Mouse (Mus musculus) neural tube, embryonic 11.5 days (tissue): Measurements from ENCODE around the gene Bcl2. TPM values are rescaled to one million over a fixed set of nuclear protein-coding genes. Genes with fewer than 3 reads are reported as not detected.
"Not testable (repeated sequence)": the region's sequence is repeated elsewhere in the genome, so short reads cannot be mapped to it uniquely, and the experiment has no call there.

Experiments
- ATAC-seq: fragments of 200-750 bp; cut with Nextera tagmentation; 2 replicates; pipeline ENCODE4 v1.8.0; 2017; ENCODE audit warnings: moderate number of reproducible peaks, mild to moderate bottlenecking, moderate TSS enrichment, moderate library complexity; ENCODE audit not compliant: insufficient read depth, low FRiP score, low TSS enrichment
- DNase-seq: peaks from one replicate; pipeline ENCODE4 v3.0.0-alpha.2; 2015; ENCODE audit warnings: low spot score
- H3K27ac ChIP-seq: fragments of 300-500 bp; sonication (generic); 2 replicates; pipeline ENCODE4 v1.5.1; 2014; ENCODE audit warnings: low read depth, mild to moderate bottlenecking, low read length
- H3K27me3 ChIP-seq: fragments of 300-500 bp; sonication (generic); 2 replicates; pipeline ENCODE4 v1.6.1; 2014; ENCODE audit warnings: mild to moderate bottlenecking, low read length, mixed read lengths; ENCODE audit not compliant: control insufficient read depth, insufficient read depth
- H3K36me3 ChIP-seq: fragments of 300-500 bp; sonication (generic); 2 replicates; pipeline ENCODE4 v1.6.1; 2014; ENCODE audit warnings: mild to moderate bottlenecking, low read length, moderate library complexity, mixed read lengths; ENCODE audit not compliant: control insufficient read depth, insufficient read depth
- H3K4me1 ChIP-seq: fragments of 300-500 bp; sonication (generic); 2 replicates; pipeline ENCODE4 v1.6.1; 2014; ENCODE audit warnings: low read length, mixed read lengths; ENCODE audit not compliant: control insufficient read depth, insufficient read depth
- H3K4me2 ChIP-seq: fragments of 300-500 bp; sonication (generic); 2 replicates; pipeline ENCODE4 v1.6.1; 2014; ENCODE audit warnings: low read depth, mild to moderate bottlenecking, moderate library complexity
- H3K4me3 ChIP-seq: fragments of 300-500 bp; sonication (generic); 2 replicates; pipeline ENCODE4 v1.5.1; 2014; ENCODE audit warnings: low read depth, low read length
- H3K9ac ChIP-seq: fragments of 300-500 bp; sonication (generic); 2 replicates; pipeline ENCODE4 v1.6.1; 2014; ENCODE audit warnings: mild to moderate bottlenecking, low read length
- H3K9me3 ChIP-seq: fragments of 300-500 bp; sonication (generic); 2 replicates; pipeline ENCODE4 v1.6.1; 2016; ENCODE audit warnings: low read length; ENCODE audit not compliant: control insufficient read depth
- WGBS: fragments of 180-500 bp; shearing (Covaris S2); extraction: QIAGEN DNeasy Blood & Tissue Kit; methylation state at CpG from one replicate; pipeline ENCODE4 v1.1.7; 2014; 5-methylcytosine and 5-hydroxymethylcytosine counted together
- polyA plus RNA-seq: library from polyadenylated mRNA; unstranded; fragments of >200 nt; fragmentation: Nextera tagmentation; extraction: Ambion mirVana; gene quantifications from 2 replicates; pipeline ENCODE4 v1.2.1, GENCODE M21; 2014

Gene Bcl2
- polyA plus RNA-seq, 1 experiment from 2014 or later: 5.5 TPM

GRCm38 (mm10) chr1:106541851-106542250 is 172.2 kb downstream of the Bcl2 start:
- no peaks in the 10 kb centered on the region for H3K36me3 ChIP-seq
- H3K9ac ChIP-seq: no peak overlapping the region
- H3K27ac ChIP-seq: no peak overlapping the region
- H3K4me3 ChIP-seq: no peak overlapping the region
- WGBS: 88% methylated on average over 8 of the region's 8 CpGs
- ATAC-seq: no peak
- DNase-seq: no peak
- H3K4me1 ChIP-seq: no peaks in the 10 kb centered on the region
- H3K27me3 ChIP-seq: no peaks in the 10 kb centered on the region
- no peaks in the 10 kb centered on the region for H3K9me3 ChIP-seq
- H3K4me2 ChIP-seq: no peak overlapping the region

- ATAC-seq (no peak), DNase-seq (no peak)
- Histone ChIP-seq H3K4me1 (no peaks in the 10 kb centered on the region), H3K36me3 (no peaks in the 10 kb centered on the region), H3K27me3 (no peaks in the 10 kb centered on the region), H3K4me2 (no peak overlapping the region), H3K4me3 (no peak overlapping the region), H3K27ac (no peak overlapping the region), H3K9ac (no peak overlapping the region), H3K9me3 (no peaks in the 10 kb centered on the region)
- 72% methylated on average over 3 of the region's 3 CpGs for WGBS
These were observed 173.9 kb downstream of the Bcl2 start for GRCm38 (mm10) chr1:106540130-106540529.

GRCm38 (mm10) chr1:106539029-106539428 is 175.0 kb downstream of the Bcl2 start:
- Histone ChIP-seq H3K4me2 (no peak overlapping the region), H3K9me3 (no peaks in the 10 kb centered on the region), H3K4me3 (no peak overlapping the region), H3K27me3 (no peaks in the 10 kb centered on the region), H3K27ac (no peak overlapping the region), H3K36me3 (no peaks in the 10 kb centered on the region), H3K4me1 (no peaks in the 10 kb centered on the region), H3K9ac (no peak overlapping the region)
- DNase-seq (no peak), ATAC-seq (no peak)
- WGBS: 81% methylated on average over 1 of the region's 1 CpGs

GRCm38 (mm10) chr1:106534835-106535234 is 179.2 kb downstream of the Bcl2 start:
- WGBS: 92% methylated on average over 3 of the region's 3 CpGs
- not testable (repeated sequence) for DNase-seq, H3K4me2 ChIP-seq, H3K4me1 ChIP-seq, H3K9ac ChIP-seq, H3K4me3 ChIP-seq, H3K9me3 ChIP-seq, H3K36me3 ChIP-seq, H3K27me3 ChIP-seq, ATAC-seq, H3K27ac ChIP-seq

DNA sequence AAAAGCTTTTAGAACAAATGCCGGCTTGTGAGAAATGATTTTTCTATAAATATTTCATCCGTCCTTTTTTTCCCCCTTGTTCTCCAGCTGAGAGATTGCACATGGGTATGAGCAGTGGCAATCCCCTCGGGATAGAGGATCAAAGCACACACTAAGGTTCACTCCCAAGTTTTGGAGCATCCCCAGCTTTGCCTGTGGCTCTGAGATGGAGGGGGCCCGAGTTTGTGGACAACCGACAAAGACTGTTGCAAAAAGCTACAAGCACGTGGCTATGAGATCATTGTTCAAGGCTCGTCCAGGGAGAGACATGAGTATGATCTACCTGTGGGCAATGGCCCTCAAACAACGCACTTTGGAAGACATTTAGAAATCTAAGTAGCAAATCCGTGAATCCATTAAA is 184.5 kb downstream of the Bcl2 start:
- H3K27ac ChIP-seq: no peak overlapping the region
- H3K4me3 ChIP-seq: no peak overlapping the region
- DNase-seq (no peak), ATAC-seq (no peak)
- H3K4me2 ChIP-seq: no peak overlapping the region
- no peaks in the 10 kb centered on the region for H3K9me3 ChIP-seq
- H3K9ac ChIP-seq: no peak overlapping the region
- 89% methylated on average over 9 of the region's 9 CpGs for WGBS
- no peaks in the 10 kb centered on the region for H3K36me3 ChIP-seq
- H3K4me1 ChIP-seq: no peaks in the 10 kb centered on the region
- no peaks in the 10 kb centered on the region for H3K27me3 ChIP-seq

DNA sequence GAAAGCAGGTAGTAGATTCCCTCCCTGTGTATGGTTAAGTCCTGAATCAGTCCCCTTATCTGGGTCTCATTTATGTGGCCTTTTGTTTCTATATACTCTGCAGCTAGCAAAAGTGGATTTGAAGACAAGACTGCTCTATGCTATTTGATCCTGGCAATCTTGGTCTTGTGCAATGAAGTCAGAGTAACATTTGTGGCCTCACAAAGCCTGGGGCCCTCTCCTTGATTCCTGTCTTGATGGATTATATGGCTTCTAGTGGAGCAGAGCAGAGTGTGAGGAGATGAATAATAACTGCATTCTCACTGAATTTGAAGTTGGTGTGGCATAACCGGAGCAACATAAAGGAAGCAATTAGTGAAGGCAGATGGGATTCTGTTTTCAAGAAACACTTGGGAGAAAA is 186.5 kb downstream of the Bcl2 start:
- ATAC-seq: no peak
- 79% methylated on average over 1 of the region's 1 CpGs for WGBS
- H3K36me3 ChIP-seq: no peaks in the 10 kb centered on the region

DNA sequence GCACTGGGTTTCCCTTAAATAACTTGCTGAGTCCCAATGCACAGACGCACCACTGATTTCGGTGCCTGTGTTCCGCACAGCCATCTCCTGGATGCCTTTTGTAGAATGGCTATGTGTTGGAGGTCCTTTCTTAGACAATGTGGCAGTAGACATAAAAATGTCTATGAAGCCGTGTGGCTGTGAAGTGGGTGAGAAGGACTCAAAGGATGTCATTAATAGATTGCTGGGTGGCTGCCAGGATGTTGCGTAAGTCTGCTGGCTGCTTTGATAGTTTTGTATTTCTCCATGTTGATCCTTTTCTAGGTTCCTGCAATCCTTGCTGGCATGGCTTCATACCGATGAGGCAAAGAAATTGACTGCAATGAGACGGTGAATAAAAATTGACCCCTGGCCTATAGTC is 187.3 kb downstream of the Bcl2 start:
- Histone ChIP-seq H3K4me1 (no peaks in the 10 kb centered on the region), H3K9ac (no peak overlapping the region), H3K9me3 (no peaks in the 10 kb centered on the region), H3K4me3 (no peak overlapping the region), H3K27me3 (no peaks in the 10 kb centered on the region), H3K4me2 (no peak overlapping the region), H3K27ac (no peak overlapping the region), H3K36me3 (no peaks in the 10 kb centered on the region)
- DNase-seq (no peak), ATAC-seq (no peak)
- WGBS: 92% methylated on average over 7 of the region's 7 CpGs

More for the DNA sequence above, 186.5 kb downstream of the Bcl2 start:
- Histone ChIP-seq H3K9ac (no peak overlapping the region), H3K4me2 (no peak overlapping the region), H3K9me3 (no peaks in the 10 kb centered on the region), H3K27me3 (no peaks in the 10 kb centered on the region), H3K27ac (no peak overlapping the region), H3K4me1 (no peaks in the 10 kb centered on the region), H3K4me3 (no peak overlapping the region)
- no peak for DNase-seq

- H3K9ac ChIP-seq: no peak overlapping the region
These were observed 188.0 kb downstream of the Bcl2 start for GRCm38 (mm10) chr1:106526112-106526511.

DNA sequence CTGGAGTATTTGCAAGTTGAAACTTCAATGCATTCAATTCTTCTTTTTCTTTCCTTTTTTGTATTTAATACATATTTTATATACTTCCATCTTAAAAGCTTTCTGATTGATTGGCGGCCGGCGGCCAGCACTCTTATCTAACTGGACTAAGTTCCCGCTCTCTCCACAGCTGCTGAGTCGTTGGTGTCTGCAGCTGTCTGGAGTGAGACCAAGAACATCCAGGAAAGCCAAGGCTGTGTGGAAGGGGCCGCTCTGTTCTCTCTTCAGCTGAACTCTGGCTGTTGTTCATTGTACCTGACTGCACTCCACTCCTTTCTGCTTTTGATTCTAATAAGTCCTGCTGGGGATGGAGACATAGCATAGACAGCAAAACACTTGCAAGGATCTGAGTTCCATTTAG is 190.3 kb downstream of the Bcl2 start:
- Histone ChIP-seq H3K36me3 (no peaks in the 10 kb centered on the region), H3K9me3 (no peaks in the 10 kb centered on the region), H3K27me3 (no peaks in the 10 kb centered on the region), H3K27ac (no peak overlapping the region), H3K9ac (no peak overlapping the region), H3K4me3 (no peak overlapping the region), H3K4me1 (no peaks in the 10 kb centered on the region), H3K4me2 (no peak overlapping the region)
- ATAC-seq: no peak
- 89% methylated on average over 6 of the region's 6 CpGs for WGBS
- DNase-seq: no peak

More at GRCm38 (mm10) chr1:106526112-106526511, 188.0 kb downstream of the Bcl2 start:
- Histone ChIP-seq H3K36me3 (no peaks in the 10 kb centered on the region), H3K27ac (no peak overlapping the region), H3K4me1 (no peaks in the 10 kb centered on the region), H3K9me3 (no peaks in the 10 kb centered on the region), H3K4me2 (no peak overlapping the region), H3K27me3 (no peaks in the 10 kb centered on the region), H3K4me3 (no peak overlapping the region)
- DNase-seq (no peak), ATAC-seq (no peak)
- WGBS: 80% methylated on average over 3 of the region's 3 CpGs
